Mouse (Mus musculus) activated CD4-positive, CD25-positive, alpha-beta regulatory T cell, adult 4 months (primary cell): ENCODE data around the gene Fnbp1. TPM values are rescaled to one million over a fixed set of nuclear protein-coding genes. Genes with fewer than 3 reads are reported as not detected.

Experiments used
- ATAC-seq: one replicate; pipeline ENCODE4 v1.8.0; 2017
- polyA plus RNA-seq, 2 experiments: library from polyadenylated mRNA; unstranded; fragments of 100-300 nt; shearing (Covaris generic); gene quantifications; one replicate each; pipeline ENCODE4 v1.2.1; 2017

Gene Fnbp1
- polyA plus RNA-seq, 2 experiments from 2014 or later, result 99.6 to 101 TPM

- no peak for ATAC-seq
Observed at GRCm38 (mm10) chr2:31150762-31151161, 9.0 kb upstream of the Fnbp1 start.

- ATAC-seq, result no peak
Observed at GRCm38 (mm10) chr2:31147054-31147453, 5.2 kb upstream of the Fnbp1 start.

DNA sequence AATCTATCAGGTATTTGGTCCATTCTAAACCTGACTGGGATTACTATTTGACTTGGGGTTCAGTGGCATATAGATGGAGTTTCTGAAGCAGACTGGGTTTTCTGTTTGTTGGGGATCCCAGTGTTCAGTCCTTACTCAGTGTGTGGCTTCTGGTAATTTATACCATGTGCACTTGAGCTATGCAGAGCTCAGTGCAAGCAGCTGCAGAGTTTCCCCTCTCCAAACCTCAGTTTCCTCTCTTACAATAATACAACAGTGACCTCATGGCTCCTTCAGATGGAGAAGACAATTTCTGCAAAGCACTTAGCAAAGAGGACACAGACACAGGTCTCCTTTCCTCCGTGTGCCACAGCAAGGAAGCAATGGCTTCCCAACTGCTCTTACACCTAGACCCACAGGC, 3.1 kb upstream of the Fnbp1 start:
- ATAC-seq, result peak; percentile 13

GRCm38 (mm10) chr2:31143768-31144695, 2.2 kb upstream of the Fnbp1 start:
- no peak for ATAC-seq

DNA sequence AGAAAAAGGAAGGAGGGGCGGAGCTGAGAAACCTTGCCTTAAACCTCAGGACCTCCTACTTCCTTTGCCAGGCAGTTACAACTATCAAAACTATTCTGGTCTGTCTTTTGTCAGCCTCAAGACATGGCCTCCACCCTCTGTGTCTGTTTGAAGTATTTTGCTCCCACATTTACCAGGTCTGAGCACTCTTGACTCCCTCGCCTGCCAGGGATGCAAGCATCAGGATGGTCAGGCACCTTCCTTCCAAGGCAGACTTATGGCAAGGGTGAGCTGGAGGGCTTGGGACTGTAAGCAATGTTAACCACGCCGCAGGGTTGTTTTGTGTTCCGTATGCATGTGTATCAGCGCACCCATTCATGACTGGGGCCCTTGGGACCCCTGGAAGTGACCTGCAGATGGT, 1.5 kb upstream of the Fnbp1 start:
- ATAC-seq, result peak; percentile 44

GRCm38 (mm10) chr2:31142505-31142904, 697 bp upstream of the Fnbp1 start:
- ATAC-seq, result no peak

GRCm38 (mm10) chr2:31141074-31141866, 538 bp downstream of the Fnbp1 start:
- no peak for ATAC-seq

DNA sequence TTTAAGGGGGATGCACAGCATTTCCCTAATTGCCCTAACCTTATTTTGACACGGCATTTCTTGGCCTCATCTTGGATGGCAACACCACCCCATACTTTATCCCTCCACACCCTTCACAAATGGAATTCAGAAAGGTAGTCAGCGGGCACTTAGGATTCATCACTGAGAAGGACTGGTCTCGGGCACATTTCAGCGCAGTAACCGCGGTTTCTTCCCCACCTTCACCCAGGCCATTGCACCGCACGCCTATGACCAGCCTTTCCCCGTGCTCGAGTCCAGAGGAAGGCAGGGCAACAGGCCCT, 1.1 kb downstream of the Fnbp1 start:
- ATAC-seq, result no peak

GRCm38 (mm10) chr2:31139991-31140771, 1.6 kb downstream of the Fnbp1 start:
- ATAC-seq, result no peak

DNA sequence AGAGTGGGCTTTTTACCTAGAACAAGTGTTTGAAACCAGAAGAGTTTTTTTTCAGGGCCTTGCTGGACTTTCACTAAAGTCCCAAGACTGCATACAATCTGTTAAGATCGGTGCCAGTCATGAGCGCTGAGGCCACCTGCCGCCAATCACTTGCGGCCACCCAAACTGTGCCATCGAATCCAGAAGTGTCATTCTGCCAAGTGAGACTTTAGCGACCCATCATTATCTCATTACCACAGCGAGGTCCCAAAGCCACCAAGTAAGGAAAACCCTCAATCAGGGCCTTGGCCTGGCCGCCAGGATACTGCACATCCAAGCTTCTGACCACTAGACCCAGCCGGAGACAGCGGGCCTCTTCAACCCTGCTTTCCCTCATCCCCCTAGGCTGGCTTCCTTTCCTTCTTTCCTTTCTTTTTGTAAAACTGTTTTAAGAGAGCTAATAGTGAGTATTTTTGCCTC, 2.6 kb downstream of the Fnbp1 start:
- ATAC-seq, result no peak

DNA sequence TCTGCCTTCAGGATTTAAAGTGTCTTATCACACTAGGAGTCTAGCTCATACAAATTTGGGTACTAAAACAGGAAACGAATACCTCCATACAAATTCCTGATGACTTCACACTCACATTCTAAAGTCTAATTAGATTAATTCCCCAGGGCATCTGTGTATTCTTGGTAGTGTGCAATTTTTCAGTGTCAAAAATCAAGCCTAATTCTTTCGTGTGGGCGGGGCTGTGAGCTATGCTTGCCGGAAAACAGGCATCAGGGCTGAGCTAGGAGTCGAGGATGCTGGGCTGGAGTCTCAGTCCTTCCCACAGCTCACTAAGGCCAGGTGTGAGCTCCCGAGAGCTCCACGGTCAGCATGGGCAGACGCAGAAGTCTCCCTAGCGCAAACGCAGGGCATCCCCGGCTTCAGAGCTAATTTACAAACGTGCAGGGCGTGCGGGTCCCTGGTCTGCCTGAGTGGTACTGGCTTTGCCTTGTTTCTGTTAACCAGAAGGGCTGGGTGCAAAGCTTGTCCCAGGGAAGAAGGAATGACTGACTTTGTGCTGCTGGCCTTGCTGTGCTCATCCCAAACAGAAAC, 4.7 kb downstream of the Fnbp1 start:
- no peak for ATAC-seq

DNA sequence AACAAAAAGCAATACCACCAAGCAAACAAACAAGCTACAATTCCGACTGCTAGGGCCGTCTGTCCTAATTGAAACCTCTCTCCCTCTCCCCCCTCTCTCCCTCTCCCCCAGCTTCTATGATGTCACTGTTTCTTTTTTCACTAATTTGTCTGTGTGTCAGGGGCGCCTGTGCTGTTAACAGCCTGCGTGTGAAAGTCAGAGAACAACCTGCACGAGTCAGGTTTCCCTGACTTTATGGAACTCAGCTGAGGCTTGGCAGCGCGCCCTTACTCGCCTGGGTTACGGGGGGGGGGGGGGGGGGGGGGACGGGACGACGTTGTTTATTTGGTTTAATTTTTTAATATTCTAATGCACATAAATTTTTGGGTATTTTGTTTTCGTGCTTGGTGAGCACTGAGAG, 5.5 kb downstream of the Fnbp1 start:
- ATAC-seq, result peak; percentile 15

- no peak for ATAC-seq
Observed at GRCm38 (mm10) chr2:31135512-31135931, 6.3 kb downstream of the Fnbp1 start.

- no peak for ATAC-seq
Observed at GRCm38 (mm10) chr2:31133981-31134380, 7.8 kb downstream of the Fnbp1 start.

DNA sequence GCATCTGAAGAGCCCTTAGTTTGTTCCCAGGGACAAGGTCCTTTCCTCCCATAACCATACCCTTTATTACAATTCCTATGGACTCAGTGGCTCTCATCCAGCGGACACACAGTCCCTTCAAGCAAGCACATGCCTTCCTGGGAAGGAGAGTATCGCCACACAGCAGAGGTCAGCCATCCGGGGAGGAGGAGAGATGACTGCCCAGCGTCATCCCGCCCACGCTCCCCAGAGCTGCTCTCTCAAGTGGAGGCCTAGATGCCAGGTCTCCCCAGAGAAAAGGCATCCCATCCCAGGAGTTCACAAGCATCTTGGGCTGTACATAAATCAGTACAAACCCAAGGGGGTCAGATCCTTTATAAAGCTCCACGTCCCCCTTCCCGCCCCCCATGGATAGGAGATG, 9.1 kb downstream of the Fnbp1 start:
- ATAC-seq, result no peak

DNA sequence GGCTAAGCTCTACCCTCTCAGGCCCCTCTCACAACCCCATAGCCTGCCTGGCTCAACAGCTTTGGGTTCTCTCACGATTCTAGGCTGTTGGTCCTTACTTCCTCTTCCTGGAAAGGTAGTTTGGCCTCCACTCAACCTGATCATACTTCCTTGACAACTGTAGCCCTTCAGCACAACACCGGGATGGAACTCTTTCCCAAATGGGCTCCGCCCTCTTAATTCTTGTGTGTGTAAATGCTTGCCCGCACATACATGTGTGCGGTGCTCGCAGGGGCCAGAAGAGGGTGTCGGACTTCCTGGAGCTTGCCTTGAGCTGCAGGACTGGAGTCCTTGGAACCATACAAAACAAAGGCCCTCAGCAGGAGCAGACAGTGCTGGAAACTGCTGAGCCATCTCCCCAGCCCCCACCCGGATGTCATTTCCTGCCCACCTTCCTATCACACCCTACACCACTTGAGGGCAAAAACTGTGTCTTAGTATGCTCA, 11.0 kb downstream of the Fnbp1 start:
- peak; percentile 74 for ATAC-seq

DNA sequence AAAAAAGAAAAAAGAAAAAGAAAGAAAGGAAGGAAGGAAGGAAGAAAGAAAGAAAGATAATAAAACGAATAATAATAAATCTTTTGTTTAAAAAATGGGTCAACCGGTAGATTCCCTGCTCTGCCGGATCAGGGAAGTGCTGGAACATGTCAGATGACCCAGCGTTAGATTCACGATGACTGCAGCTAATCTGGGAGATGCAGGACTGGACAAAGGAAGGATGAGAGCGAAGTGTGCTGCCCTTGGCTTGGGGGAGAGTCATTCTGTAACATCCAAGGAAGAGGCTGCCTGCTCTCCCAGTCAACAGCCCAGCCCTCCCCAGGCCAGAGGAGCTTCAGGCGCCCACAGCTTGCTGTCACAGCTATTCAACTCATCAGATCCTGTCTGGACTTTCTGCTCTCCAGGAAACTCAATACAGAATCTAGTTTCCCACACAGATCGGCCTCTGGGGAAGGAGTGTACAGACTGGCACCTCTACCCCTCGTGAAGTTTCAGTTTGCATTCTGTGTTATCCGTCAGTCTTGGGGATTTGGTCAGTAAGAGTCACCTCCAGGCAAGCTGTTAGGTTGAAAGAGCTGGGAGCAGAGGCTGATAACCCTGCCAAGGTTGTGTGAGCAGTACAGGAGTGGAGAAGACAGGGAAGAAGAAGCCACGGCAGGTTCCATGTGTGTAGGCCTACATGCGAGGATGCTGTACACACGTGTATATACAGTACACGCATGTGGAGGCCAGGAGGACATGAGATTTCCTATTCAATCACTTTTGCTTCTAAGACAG, 11.9 kb downstream of the Fnbp1 start:
- no peak for ATAC-seq

- no peak for ATAC-seq
Observed at GRCm38 (mm10) chr2:31127899-31128298, 13.9 kb downstream of the Fnbp1 start.

GRCm38 (mm10) chr2:31127219-31127618, 14.6 kb downstream of the Fnbp1 start:
- ATAC-seq, result no peak

GRCm38 (mm10) chr2:31126048-31126447, 15.8 kb downstream of the Fnbp1 start:
- ATAC-seq, result no peak

GRCm38 (mm10) chr2:31125156-31125555, 16.7 kb downstream of the Fnbp1 start:
- ATAC-seq, result no peak

DNA sequence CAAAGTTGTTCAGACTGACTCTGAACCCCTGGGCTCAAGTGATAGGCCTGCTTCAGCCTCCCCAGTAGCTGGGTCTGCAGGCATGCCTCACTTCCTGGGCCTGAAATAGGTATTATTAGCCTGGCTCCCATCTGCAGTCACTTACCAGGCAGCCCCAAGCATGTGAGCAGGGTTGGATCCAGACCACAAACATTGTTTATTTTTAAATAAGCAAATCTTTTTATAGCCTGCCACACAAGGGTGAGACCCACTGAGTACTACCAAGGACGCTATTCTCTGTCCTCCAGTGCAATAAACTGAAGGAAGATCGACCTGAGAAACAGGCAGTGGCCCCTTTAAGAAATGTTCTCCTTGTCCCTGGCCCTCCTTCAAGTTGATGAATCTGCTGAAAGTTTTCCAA, 17.1 kb downstream of the Fnbp1 start:
- ATAC-seq, result no peak
